Mouse (Mus musculus) cerebellum, adult 2 months (tissue): ENCODE data around the gene Slc25a12. TPM values are rescaled to one million over a fixed set of nuclear protein-coding genes. Genes with fewer than 3 reads are reported as not detected.
A peak's percentile ranks its signal among the peaks of the same experiment; 100 is the strongest.

ENCODE experiments used
- DNase-seq, 2 experiments: peaks; one replicate each; pipeline ENCODE4 v3.0.0; 2021
- H3K27ac ChIP-seq: fragments of 200-500 bp; 2 replicates; pipeline ENCODE4 v1.5.1; 2012; ENCODE audit warnings: low read length, control low read depth, inconsistent platforms; ENCODE audit not compliant: insufficient read depth
- H3K27me3 ChIP-seq: fragments of 200-500 bp; 2 replicates; pipeline ENCODE4 v1.6.1; 2012; ENCODE audit warnings: inconsistent platforms, mild to moderate bottlenecking, low read length, moderate library complexity; ENCODE audit not compliant: control insufficient read depth, insufficient read depth
- H3K4me1 ChIP-seq: fragments of 200-500 bp; 2 replicates; pipeline ENCODE4 v1.6.1; 2011; ENCODE audit warnings: low read length; ENCODE audit not compliant: control insufficient read depth, insufficient read depth
- H3K4me3 ChIP-seq: fragments of 200-500 bp; replicated peaks from 2 replicates; pipeline ENCODE3; 2011; ENCODE audit warnings: mild to moderate bottlenecking, low read depth, low read length, control low read depth; ENCODE audit not compliant: insufficient read depth
- CTCF ChIP-seq: fragments of 200-500 bp; IDR thresholded peaks from 2 replicates; pipeline ENCODE4 v1.5.1; 2011; ENCODE audit warnings: low read depth, mild to moderate bottlenecking, control low read depth, low read length, moderate library complexity, borderline replicate concordance; ENCODE audit not compliant: insufficient read depth
- POLR2A ChIP-seq: fragments of 200-500 bp; IDR thresholded peaks from 2 replicates; pipeline ENCODE4 v1.6.1; 2011; ENCODE audit warnings: low read length, control low read depth, borderline replicate concordance; ENCODE audit not compliant: insufficient read depth
- WGBS: fragments of 180-500 bp; shearing (Covaris S2); methylation state at CpG from one replicate; pipeline ENCODE4 v1.1.7; 2018; 5-methylcytosine and 5-hydroxymethylcytosine counted together
- polyA plus RNA-seq: library from polyadenylated mRNA; depleted of rRNA; stranded (reverse); fragments of >200 nt; gene quantifications from 2 replicates; pipeline ENCODE4 v1.2.3, GENCODE M21; 2012; rRNA removed

Slc25a12 gene
- polyA plus RNA-seq, 1 experiment: 139 TPM

GRCm38 (mm10) chr2:71236009-71236408 lies 131.5 kb downstream of the Slc25a12 start:
- Histone ChIP-seq H3K4me1 (no peaks in the 10 kb centered on the region), H3K27me3 (no peaks in the 10 kb centered on the region)
- 93% methylated on average over 6 of the region's 6 CpGs for WGBS

GRCm38 (mm10) chr2:71235420-71235819 lies 132.1 kb downstream of the Slc25a12 start:
- no peak for DNase-seq
- H3K27me3 ChIP-seq: no peaks in the 10 kb centered on the region
- no peak overlapping the region for H3K27ac ChIP-seq
- TF ChIP-seq CTCF (no peak), POLR2A (no peak)
- no peak overlapping the region for H3K4me3 ChIP-seq
- no peaks in the 10 kb centered on the region for H3K4me1 ChIP-seq
- 93% methylated on average over 4 of the region's 4 CpGs for WGBS

More at GRCm38 (mm10) chr2:71236009-71236408, 131.5 kb downstream of the Slc25a12 start:
- TF ChIP-seq POLR2A: no peak
- no peak for TF ChIP-seq CTCF
- Histone ChIP-seq H3K27ac (no peak overlapping the region), H3K4me3 (no peak overlapping the region)
- no peak for DNase-seq

GRCm38 (mm10) chr2:71232976-71233375 lies 134.6 kb downstream of the Slc25a12 start:
- no peaks in the 10 kb centered on the region for H3K27me3 ChIP-seq
- no peak overlapping the region for H3K4me3 ChIP-seq
- no peak for DNase-seq
- TF ChIP-seq CTCF: no peak
- no peak for TF ChIP-seq POLR2A
- H3K27ac ChIP-seq: no peak overlapping the region
- WGBS: 79% methylated on average over 2 of the region's 2 CpGs
- no peaks in the 10 kb centered on the region for H3K4me1 ChIP-seq

GRCm38 (mm10) chr2:71231951-71232350 lies 135.6 kb downstream of the Slc25a12 start:
- H3K4me1 ChIP-seq: no peaks in the 10 kb centered on the region
- no peak for TF ChIP-seq CTCF
- no peak for TF ChIP-seq POLR2A
- 91% methylated on average over 5 of the region's 5 CpGs for whole genome bisulfite sequencing
- DNase-seq: no peak
- no peak overlapping the region for H3K4me3 ChIP-seq
- H3K27ac ChIP-seq: no peak overlapping the region
- no peaks in the 10 kb centered on the region for H3K27me3 ChIP-seq

- no peak for DNase-seq
- 96% methylated on average over 1 of the region's 1 CpGs for WGBS
- no peak overlapping the region for H3K27ac ChIP-seq
- no peak overlapping the region for H3K4me3 ChIP-seq
- no peaks in the 10 kb centered on the region for H3K27me3 ChIP-seq
- no peak for TF ChIP-seq POLR2A
- TF ChIP-seq CTCF: no peak
- no peaks in the 10 kb centered on the region for H3K4me1 ChIP-seq
Measured at GRCm38 (mm10) chr2:71229603-71230002, 137.9 kb downstream of the Slc25a12 start.

GRCm38 (mm10) chr2:71227398-71227797 lies 140.2 kb downstream of the Slc25a12 start:
- DNase-seq: no peak
- Histone ChIP-seq H3K27ac (no peak overlapping the region), H3K4me3 (no peak overlapping the region), H3K4me1 (no peaks in the 10 kb centered on the region), H3K27me3 (no peaks in the 10 kb centered on the region)
- WGBS: 11% methylated on average over 1 of the region's 1 CpGs
- TF ChIP-seq CTCF (peak; percentile 8; the same call in 1 of the 2 replicates), POLR2A (no peak)

Other genes starting within 250 kb of the Slc25a12 start
- 1.0 and 1.2 TPM in 2 replicates for gene Cybrd1, start 249.8 kb downstream of the Slc25a12 start, polyA plus RNA-seq
- 129 and 130 TPM in 2 replicates for gene Dync1i2, start 156.0 kb downstream of the Slc25a12 start, polyA plus RNA-seq
- 23.5 and 24.0 TPM in 2 replicates for gene Hat1, start 21.2 kb upstream of the Slc25a12 start, polyA plus RNA-seq
- 56.1 and 58.4 TPM in 2 replicates for gene Metap1d, start 85.5 kb upstream of the Slc25a12 start, polyA plus RNA-seq
- gene Dlx1, start 160.4 kb upstream of the Slc25a12 start, polyA plus RNA-seq: 0.14 and 0.20 TPM in 2 replicates
- gene Dlx2, start 179.0 kb upstream of the Slc25a12 start, polyA plus RNA-seq: not detected in 2 replicates